Mouse (Mus musculus) mouse embryonic stem cell (cell line): Measurements from ENCODE around the gene Tbc1d1.

Experiments
- in situ Hi-C, 2 experiments: fragments of 300-500 bp; cut with MboI; formaldehyde crosslinking; loops; 1 replicate in 1 of 2; 3 replicates in 1 of 2; pipeline ENCODE4 v1.14.3; 2019 to 2020; ENCODE audit warnings: low sequenced_read_pairs in 2 of 2, low pct_unique_long_range_greater_than_20kb in 1 of 2, mixed read lengths in 1 of 2; ENCODE audit not compliant: unreplicated experiment in 1 of 2

The Tbc1d1 gene

GRCm38 (mm10) chr5:64159065-64159780 is 3.1 kb downstream of the Tbc1d1 start:
- in situ Hi-C loops: no loop called here

- in situ Hi-C loops: no loop called here
Observed at GRCm38 (mm10) chr5:64159781-64160704, 3.9 kb downstream of the Tbc1d1 start.

- in situ Hi-C loops: no loop called here
Observed at GRCm38 (mm10) chr5:64160705-64161391, 4.7 kb downstream of the Tbc1d1 start.

- in situ Hi-C loops: no loop called here
Observed at GRCm38 (mm10) chr5:64161917-64162316, 5.8 kb downstream of the Tbc1d1 start.

- in situ Hi-C loops: no loop called here
Observed at GRCm38 (mm10) chr5:64162582-64162981, 6.5 kb downstream of the Tbc1d1 start.

- in situ Hi-C loops: no loop called here
Observed at GRCm38 (mm10) chr5:64164414-64164813, 8.3 kb downstream of the Tbc1d1 start.

GRCm38 (mm10) chr5:64165826-64166225 is 9.7 kb downstream of the Tbc1d1 start:
- in situ Hi-C loops: no loop called here

- in situ Hi-C loops: no loop called here
Observed at GRCm38 (mm10) chr5:64168990-64169540, 13.0 kb downstream of the Tbc1d1 start.

GRCm38 (mm10) chr5:64172884-64173283 is 16.8 kb downstream of the Tbc1d1 start:
- in situ Hi-C loops: no loop called here

- in situ Hi-C loops: no loop called here
Observed at GRCm38 (mm10) chr5:64173302-64173701, 17.2 kb downstream of the Tbc1d1 start.

GRCm38 (mm10) chr5:64174429-64174935 is 18.4 kb downstream of the Tbc1d1 start:
- in situ Hi-C loops: no loop called here

- in situ Hi-C loops: no loop called here
Observed at GRCm38 (mm10) chr5:64180548-64180947, 24.4 kb downstream of the Tbc1d1 start.

- in situ Hi-C loops: no loop called here
Observed at GRCm38 (mm10) chr5:64183712-64184111, 27.6 kb downstream of the Tbc1d1 start.

GRCm38 (mm10) chr5:64185257-64185656 is 29.2 kb downstream of the Tbc1d1 start:
- in situ Hi-C loops: no loop called here

GRCm38 (mm10) chr5:64186566-64186965 is 30.5 kb downstream of the Tbc1d1 start:
- in situ Hi-C loops: no loop called here

- in situ Hi-C loops: no loop called here
Observed at GRCm38 (mm10) chr5:64188083-64188648, 32.1 kb downstream of the Tbc1d1 start.

- in situ Hi-C loops: no loop called here
Observed at GRCm38 (mm10) chr5:64190892-64191291, 34.8 kb downstream of the Tbc1d1 start.

GRCm38 (mm10) chr5:64193353-64193752 is 37.2 kb downstream of the Tbc1d1 start:
- in situ Hi-C loops: no loop called here
